Mouse (Mus musculus) intestine, embryonic 14.5 days (tissue): ENCODE data around the gene Gm16181. TPM values are rescaled to one million over a fixed set of nuclear protein-coding genes. Genes with fewer than 3 reads are reported as not detected.
A peak's percentile ranks its signal among the peaks of the same experiment; 100 is the strongest.

Experiments used
- ATAC-seq: fragments of 200-750 bp; cut with Nextera tagmentation; replicated peaks from 2 replicates; pipeline ENCODE4 v1.8.0; 2017; ENCODE audit warnings: low read depth, moderate number of reproducible peaks, moderate TSS enrichment, moderate library complexity; ENCODE audit not compliant: low FRiP score, low TSS enrichment
- DNase-seq: peaks from one replicate; pipeline ENCODE4 v3.0.0-alpha.2; 2018; ENCODE audit warnings: low spot score
- H3K27ac ChIP-seq: fragments of 300-500 bp; sonication (generic); 2 replicates; pipeline ENCODE4 v1.5.1; 2014; ENCODE audit warnings: low read depth, mild to moderate bottlenecking, control low read depth
- H3K27me3 ChIP-seq: fragments of 300-500 bp; sonication (generic); replicated peaks from 2 replicates; pipeline ENCODE4 v1.6.1; 2014; ENCODE audit warnings: low read length, control low read depth; ENCODE audit not compliant: control insufficient read depth, insufficient read depth
- H3K36me3 ChIP-seq: fragments of 300-500 bp; sonication (generic); 2 replicates; pipeline ENCODE4 v1.6.1; 2014; ENCODE audit warnings: low read length, control low read depth; ENCODE audit not compliant: control insufficient read depth, insufficient read depth
- H3K4me1 ChIP-seq: fragments of 300-500 bp; sonication (generic); replicated peaks from 2 replicates; pipeline ENCODE4 v1.6.1; 2014; ENCODE audit warnings: low read length, control low read depth, mixed read lengths; ENCODE audit not compliant: control insufficient read depth, insufficient read depth
- H3K4me2 ChIP-seq: fragments of 300-500 bp; sonication (generic); 2 replicates; pipeline ENCODE4 v1.6.1; 2014; ENCODE audit warnings: low read length
- H3K4me3 ChIP-seq: fragments of 300-500 bp; sonication (generic); 2 replicates; pipeline ENCODE4 v1.5.1; 2014; ENCODE audit warnings: low read depth, low read length, control low read depth, mixed read lengths
- H3K9ac ChIP-seq: fragments of 300-500 bp; sonication (generic); 2 replicates; pipeline ENCODE4 v1.6.1; 2014; ENCODE audit warnings: mild to moderate bottlenecking, low read length
- H3K9me3 ChIP-seq: fragments of 300-500 bp; sonication (generic); 2 replicates; pipeline ENCODE4 v1.6.1; 2016; ENCODE audit warnings: low read length, control low read depth; ENCODE audit not compliant: control insufficient read depth
- WGBS: fragments of 180-500 bp; shearing (Covaris S2); extraction: QIAGEN DNeasy Blood & Tissue Kit; methylation state at CpG from one replicate; pipeline ENCODE4 v1.1.7; 2014; 5-methylcytosine and 5-hydroxymethylcytosine counted together
- polyA plus RNA-seq: library from polyadenylated mRNA; unstranded; fragments of >200 nt; fragmentation: Nextera tagmentation; extraction: Ambion mirVana; gene quantifications from 2 replicates; pipeline ENCODE4 v1.2.1, GENCODE M21; 2014

The Gm16181 gene
- polyA plus RNA-seq = 0.39 and 0.88 TPM in 2 replicates

- Histone ChIP-seq H3K27me3 (no peaks in the 10 kb centered on the region), H3K9ac (peak within 1 kb of the TSS; percentile 13; the same call in 1 of the 2 replicates), H3K36me3 (peaks cover 26% of the 10 kb centered on the region), H3K4me1 (peaks cover 16% of the 10 kb centered on the region), H3K9me3 (no peaks in the 10 kb centered on the region), H3K27ac (peak within 1 kb of the TSS; percentile 57), H3K4me2 (no peak within 1 kb of the TSS), H3K4me3 (no peak within 1 kb of the TSS)
- WGBS = 69% methylated on average over 28 of the region's 28 CpGs
- no peak for DNase-seq
- ATAC-seq = no peak
These were observed at the start of gene Gm16181 for GRCm38 (mm10) chr17:35220156-35220952. Gene Gm16181 (plus strand): TSS chr17:35220834.

- H3K9ac ChIP-seq = no peak overlapping the region
- no peaks in the 10 kb centered on the region for H3K4me1 ChIP-seq
- no peaks in the 10 kb centered on the region for H3K9me3 ChIP-seq
- 71% methylated on average over 11 of the region's 11 CpGs for WGBS
- no peaks in the 10 kb centered on the region for H3K36me3 ChIP-seq
- H3K4me2 ChIP-seq = no peak overlapping the region
- ATAC-seq (no peak), DNase-seq (no peak)
- no peak overlapping the region for H3K4me3 ChIP-seq
- H3K27ac ChIP-seq = no peak overlapping the region
- no peaks in the 10 kb centered on the region for H3K27me3 ChIP-seq
These were observed 48.0 kb upstream of the Gm16181 start for GRCm38 (mm10) chr17:35172445-35173234.

GRCm38 (mm10) chr17:35173329-35173728 lies 47.3 kb upstream of the Gm16181 start:
- no peak overlapping the region for H3K4me2 ChIP-seq
- no peak overlapping the region for H3K9ac ChIP-seq
- H3K9me3 ChIP-seq = no peaks in the 10 kb centered on the region
- DNase-seq (no peak), ATAC-seq (no peak)
- H3K36me3 ChIP-seq = no peaks in the 10 kb centered on the region
- no peaks in the 10 kb centered on the region for H3K4me1 ChIP-seq
- no peak overlapping the region for H3K27ac ChIP-seq
- no peaks in the 10 kb centered on the region for H3K27me3 ChIP-seq
- WGBS = 61% methylated on average over 3 of the region's 3 CpGs
- no peak overlapping the region for H3K4me3 ChIP-seq

GRCm38 (mm10) chr17:35174201-35174977 lies 46.2 kb upstream of the Gm16181 start:
- WGBS = 62% methylated on average over 8 of the region's 8 CpGs
- H3K4me2 ChIP-seq = no peak overlapping the region
- no peaks in the 10 kb centered on the region for H3K27me3 ChIP-seq
- no peaks in the 10 kb centered on the region for H3K4me1 ChIP-seq
- no peak for ATAC-seq
- no peak overlapping the region for H3K27ac ChIP-seq
- DNase-seq = no peak
- no peak overlapping the region for H3K9ac ChIP-seq
- H3K4me3 ChIP-seq = no peak overlapping the region
- H3K36me3 ChIP-seq = no peaks in the 10 kb centered on the region
- no peaks in the 10 kb centered on the region for H3K9me3 ChIP-seq

GRCm38 (mm10) chr17:35175382-35175781 lies 45.3 kb upstream of the Gm16181 start:
- no peak overlapping the region for H3K4me2 ChIP-seq
- no peaks in the 10 kb centered on the region for H3K36me3 ChIP-seq
- H3K4me1 ChIP-seq = no peaks in the 10 kb centered on the region
- H3K27ac ChIP-seq = no peak overlapping the region
- no peak overlapping the region for H3K4me3 ChIP-seq
- H3K27me3 ChIP-seq = no peaks in the 10 kb centered on the region
- ATAC-seq = no peak
- DNase-seq = no peak
- no peaks in the 10 kb centered on the region for H3K9me3 ChIP-seq
- WGBS = 89% methylated on average over 6 of the region's 6 CpGs
- no peak overlapping the region for H3K9ac ChIP-seq

- Histone ChIP-seq H3K27me3 (no peaks in the 10 kb centered on the region), H3K9ac (no peak within 1 kb of the TSS), H3K4me2 (no peak within 1 kb of the TSS), H3K9me3 (no peaks in the 10 kb centered on the region), H3K4me3 (no peak within 1 kb of the TSS), H3K27ac (no peak within 1 kb of the TSS), H3K36me3 (no peaks in the 10 kb centered on the region), H3K4me1 (no peaks in the 10 kb centered on the region)
- DNase-seq = no peak
- 57% methylated on average over 2 of the region's 2 CpGs for WGBS
- no peak for ATAC-seq
These were observed 44.7 kb upstream of the Gm16181 start, which contains the start of gene Aif1 for GRCm38 (mm10) chr17:35175968-35176367. Gene Aif1 (minus strand): TSS chr17:35176068.

- H3K4me1 ChIP-seq = no peaks in the 10 kb centered on the region
- H3K36me3 ChIP-seq = no peaks in the 10 kb centered on the region
- no peak overlapping the region for H3K4me3 ChIP-seq
- peak; percentile 75 for ATAC-seq
- no peaks in the 10 kb centered on the region for H3K9me3 ChIP-seq
- 13% methylated on average over 5 of the region's 5 CpGs for WGBS
- peak; percentile 88 for DNase-seq
- H3K9ac ChIP-seq = no peak overlapping the region
- H3K27me3 ChIP-seq = no peaks in the 10 kb centered on the region
- H3K4me2 ChIP-seq = no peak overlapping the region
- H3K27ac ChIP-seq = no peak overlapping the region
These were observed 42.1 kb upstream of the Gm16181 start for GRCm38 (mm10) chr17:35178528-35178927.

- H3K9ac ChIP-seq = no peak overlapping the region
- no peaks in the 10 kb centered on the region for H3K27me3 ChIP-seq
- no peaks in the 10 kb centered on the region for H3K4me1 ChIP-seq
- no peak overlapping the region for H3K4me3 ChIP-seq
- no peaks in the 10 kb centered on the region for H3K36me3 ChIP-seq
- no peaks in the 10 kb centered on the region for H3K9me3 ChIP-seq
- WGBS = 92% methylated on average over 5 of the region's 5 CpGs
- H3K4me2 ChIP-seq = no peak overlapping the region
- no peak for DNase-seq
- no peak overlapping the region for H3K27ac ChIP-seq
- no peak for ATAC-seq
These were observed 40.5 kb upstream of the Gm16181 start for GRCm38 (mm10) chr17:35180093-35180492.
